Mouse (Mus musculus) frontal cortex, postnatal 10 days (tissue): Measurements from ENCODE around the gene Sav1.
A peak's percentile ranks its signal among the peaks of the same experiment; 100 is the strongest.

Experiments used
- DNase-seq, 2 experiments: peaks; one replicate each; pipeline ENCODE4 v3.0.0; 2022; ENCODE audit warnings: low spot score in 2 of 2, mixed read lengths in 1 of 2

Gene Sav1

GRCm38 (mm10) chr12:69962468-69962867 is 24.3 kb downstream of the Sav1 start:
- peak in 1 of 2 experiments; percentile 44 for DNase-seq

GRCm38 (mm10) chr12:69957378-69957777 is 29.4 kb downstream of the Sav1 start:
- DNase-seq: no peak

GRCm38 (mm10) chr12:69947502-69947901 is 39.3 kb downstream of the Sav1 start:
- DNase-seq: no peak

- DNase-seq: no peak
These were observed 40.9 kb downstream of the Sav1 start for GRCm38 (mm10) chr12:69945861-69946260.

GRCm38 (mm10) chr12:69941655-69942329 is 45.0 kb downstream of the Sav1 start:
- no peak for DNase-seq

- no peak for DNase-seq
These were observed 47.5 kb downstream of the Sav1 start for GRCm38 (mm10) chr12:69939291-69939690.

GRCm38 (mm10) chr12:69937731-69938130 is 49.1 kb downstream of the Sav1 start:
- no peak for DNase-seq

GRCm38 (mm10) chr12:69926716-69927115 is 60.1 kb downstream of the Sav1 start:
- no peak for DNase-seq

- no peak for DNase-seq
These were observed 62.8 kb downstream of the Sav1 start for GRCm38 (mm10) chr12:69924012-69924411.

GRCm38 (mm10) chr12:69923603-69924002 is 63.2 kb downstream of the Sav1 start:
- no peak for DNase-seq

- no peak for DNase-seq
These were observed 63.7 kb downstream of the Sav1 start for GRCm38 (mm10) chr12:69923128-69923527.

- DNase-seq: no peak
These were observed 64.7 kb downstream of the Sav1 start for GRCm38 (mm10) chr12:69922099-69922498.

GRCm38 (mm10) chr12:69917870-69918269 is 68.9 kb downstream of the Sav1 start:
- no peak for DNase-seq
